Mouse (Mus musculus) olfactory bulb, adult 2 months (tissue): ENCODE results near the gene Prr36.

ENCODE experiments used
- CTCF ChIP-seq: fragments of 200-500 bp; IDR thresholded peaks from 2 replicates; pipeline ENCODE4 v1.5.1; 2012; ENCODE audit warnings: low read depth, mild to moderate bottlenecking, low read length, moderate library complexity; ENCODE audit not compliant: insufficient read depth
- POLR2A ChIP-seq: fragments of 200-500 bp; IDR thresholded peaks from 2 replicates; pipeline ENCODE4 v1.6.1; 2012; ENCODE audit warnings: mild to moderate bottlenecking, low read depth, low read length, moderate library complexity; ENCODE audit not compliant: insufficient read depth

- no peak for TF ChIP-seq POLR2A
- TF ChIP-seq CTCF = no peak
These were observed 30.0 kb upstream of the Prr36 start for GRCm38 (mm10) chr8:4247241-4247640.
